Mouse (Mus musculus) G1E (cell line): ENCODE data around the gene Lama2.

Experiments
- CTCF ChIP-seq: IDR thresholded peaks from 2 replicates; pipeline ENCODE4 v1.5.1; 2012; ENCODE audit warnings: low read depth, low read length, inconsistent platforms, mixed read lengths
- GATA1 ChIP-seq: IDR thresholded peaks from 2 replicates; pipeline ENCODE4 v1.6.1; 2012; ENCODE audit warnings: borderline replicate concordance, low read length, inconsistent platforms, mixed read lengths
- POLR2AphosphoS5 ChIP-seq: IDR thresholded peaks from 2 replicates; pipeline ENCODE4 v1.6.1; 2012; ENCODE audit warnings: low read depth, low read length, inconsistent platforms; ENCODE audit not compliant: insufficient replicate concordance
- TAL1 ChIP-seq: conservative IDR thresholded peaks from 2 replicates; pipeline ENCODE4 v1.6.1; 2012; ENCODE audit warnings: low read depth, low read length, inconsistent platforms, mixed read lengths

DNA sequence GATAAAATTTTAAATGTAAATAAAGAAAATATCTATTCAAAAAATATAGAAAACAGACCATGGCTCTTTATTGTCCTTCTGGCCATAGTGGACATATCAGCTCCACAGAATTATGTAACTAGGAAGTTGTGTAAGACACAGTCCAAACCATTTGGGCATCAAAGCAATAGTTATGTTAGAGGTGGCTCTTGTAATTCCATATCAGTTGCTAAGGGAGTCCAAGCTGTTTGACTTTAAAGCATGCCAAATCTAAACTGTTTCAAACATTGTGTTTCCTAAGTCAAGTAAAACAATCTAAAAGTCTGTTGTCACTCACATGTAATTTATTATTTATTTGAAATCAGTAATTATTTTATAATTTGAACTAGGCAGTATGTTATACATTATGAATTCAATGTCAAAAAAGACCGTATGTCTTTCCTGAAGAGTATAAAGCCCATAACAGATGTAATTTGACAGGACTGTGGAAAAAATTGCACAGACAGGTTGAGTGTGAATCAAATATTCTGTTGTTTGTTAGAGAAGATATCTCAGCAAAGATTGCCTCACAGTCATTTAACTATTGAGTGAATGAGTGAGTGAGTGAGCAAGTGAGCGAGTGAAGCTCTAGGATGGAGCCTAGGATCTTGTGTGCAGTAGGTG, 550.6 kb downstream of the Lama2 start:
- no peak for TF ChIP-seq CTCF
- TF ChIP-seq TAL1, result no peak
- TF ChIP-seq GATA1, result no peak
- no peak for TF ChIP-seq POLR2AphosphoS5
